Mouse (Mus musculus): Measurements from ENCODE around the gene En2. TPM values are rescaled to one million over a fixed set of nuclear protein-coding genes. Genes with fewer than 3 reads are reported as not detected.

The En2 gene
- 0.19 and 0.30 TPM in 2 replicates for total RNA-seq (2021)
- long read RNA-seq, experiment 1, result 0 reads
- long read RNA-seq, experiment 2, result 0 reads

DNA sequence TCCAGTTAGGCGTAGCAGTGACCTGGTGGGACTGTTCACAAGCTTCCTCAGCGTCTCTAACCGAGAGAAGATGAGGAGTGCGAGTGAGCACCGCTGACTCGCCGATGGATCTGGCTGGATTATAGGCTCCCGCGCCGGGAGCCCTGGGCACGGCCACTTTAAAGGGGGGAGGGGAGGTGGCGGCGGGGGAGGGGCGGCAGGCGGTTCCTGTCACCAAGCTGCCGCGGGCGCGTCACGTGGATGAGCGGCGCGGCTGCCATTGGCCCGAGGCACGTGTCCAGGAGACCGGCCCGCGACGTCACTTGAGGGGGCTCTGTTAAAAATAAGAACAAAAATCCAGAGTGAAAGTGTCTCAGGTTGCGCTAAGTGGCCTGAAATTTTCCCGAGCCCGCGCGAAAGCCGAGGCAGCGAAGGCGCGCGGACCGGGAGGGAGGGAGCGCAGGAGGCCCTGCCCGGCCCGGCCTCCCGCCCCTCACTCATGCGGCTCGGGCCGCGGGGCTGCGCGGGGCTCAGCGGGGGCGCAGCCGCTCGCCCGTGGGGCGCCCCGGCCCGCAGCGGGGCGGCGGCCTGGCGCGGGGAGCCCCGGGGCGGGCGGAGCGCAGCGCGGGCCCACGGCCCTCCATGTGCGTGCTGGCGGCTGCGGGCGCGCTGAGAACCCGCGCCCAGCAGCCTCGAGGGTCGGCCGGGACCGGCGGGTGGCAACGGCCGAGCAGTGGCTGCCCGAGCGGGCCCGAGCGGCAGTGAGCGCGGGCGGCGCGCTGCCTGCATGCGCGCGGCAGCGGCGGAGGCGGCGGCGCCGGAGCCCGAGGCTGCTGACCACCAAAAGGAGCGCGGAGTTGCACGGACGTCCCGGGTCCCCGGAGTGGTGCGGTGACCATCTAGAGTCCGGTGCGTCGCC, at the start of gene En2:
TSS of gene En2 (plus strand) at position 337 of the 898 bp plus-strand sequence.
- peak; percentile 54 for DNase-seq

DNA sequence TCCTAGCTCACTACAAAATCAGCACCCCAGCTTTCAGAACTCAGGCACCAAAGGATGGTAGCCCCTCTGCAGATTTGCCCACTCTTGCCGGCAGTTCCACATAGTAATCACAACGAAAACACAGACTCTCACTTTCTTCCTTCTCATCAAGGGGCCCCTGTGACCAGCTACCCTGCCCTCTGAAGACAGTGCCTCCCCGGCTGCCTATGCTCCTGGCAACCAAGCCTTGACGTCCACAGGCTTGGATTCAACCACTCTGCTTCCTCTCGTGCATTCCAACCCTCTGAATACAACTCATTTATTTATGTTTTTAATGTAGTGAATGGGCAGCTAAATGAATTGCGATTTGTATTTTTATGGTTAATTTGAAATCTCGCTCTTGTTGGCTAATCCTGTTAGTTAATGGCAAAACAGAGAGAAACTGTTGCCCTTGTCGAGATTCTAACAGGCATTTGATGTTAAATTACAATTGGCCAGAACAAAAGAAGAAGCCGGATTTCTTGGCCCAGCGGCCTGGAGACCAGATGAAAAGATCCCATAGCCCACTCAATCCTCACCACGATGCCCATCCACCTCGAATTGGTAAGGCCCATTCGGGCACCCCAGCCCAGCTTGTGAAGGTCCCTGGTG, 48.1 kb upstream of the En2 start:
- no peak for DNase-seq

DNA sequence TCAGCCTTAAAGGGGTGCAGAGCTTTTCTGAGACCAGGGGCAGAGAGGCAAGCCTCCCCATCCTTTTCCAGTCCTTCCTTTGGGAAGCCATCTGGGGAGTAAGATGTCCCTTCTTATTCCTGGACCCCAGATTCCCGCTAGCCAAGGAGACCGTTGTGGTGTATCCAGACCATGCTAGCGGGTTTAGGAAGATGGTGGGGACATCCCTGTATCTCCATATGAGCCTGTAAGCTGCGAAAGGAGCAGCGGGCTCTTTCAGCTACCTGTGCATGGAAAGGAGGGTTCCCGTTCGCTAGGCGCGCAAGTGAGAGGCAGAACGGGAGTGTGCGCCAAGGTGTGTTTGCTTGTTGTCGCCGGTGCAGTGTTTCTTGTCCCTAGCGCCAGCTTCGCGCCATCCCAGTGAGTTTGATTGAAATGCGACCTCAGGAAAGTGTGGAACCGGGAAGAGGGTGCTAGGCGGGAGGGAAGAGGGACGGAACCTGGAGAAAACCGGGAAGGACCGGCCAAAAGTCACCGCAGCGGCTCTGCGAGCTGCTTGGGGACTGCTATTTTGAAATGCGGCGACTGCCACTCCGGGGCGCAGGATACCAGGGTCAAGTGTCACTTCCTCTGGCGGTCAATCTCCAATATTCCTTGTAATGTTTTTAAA, 47.5 kb upstream of the En2 start:
- DNase-seq, result peak; percentile 30

DNA sequence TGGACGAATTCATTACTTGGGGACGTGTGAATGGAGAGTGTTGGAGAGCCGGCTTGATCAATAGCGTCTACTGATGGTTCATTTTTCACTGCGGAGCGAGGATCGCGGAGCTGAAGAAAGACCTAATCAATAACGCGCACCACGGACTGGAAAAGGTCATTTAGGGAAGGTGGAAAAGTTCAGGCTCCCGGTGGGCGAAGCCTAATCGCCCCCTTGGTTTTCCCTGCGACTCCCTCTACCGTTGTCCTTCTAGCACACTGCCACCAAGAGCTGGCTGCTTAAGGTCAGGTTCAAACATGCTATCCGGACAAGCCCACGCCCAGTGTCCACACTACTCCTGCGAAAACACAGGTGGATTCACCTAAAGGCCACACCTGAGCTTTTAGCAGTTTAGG, 47.0 kb upstream of the En2 start:
- no peak for DNase-seq

DNA sequence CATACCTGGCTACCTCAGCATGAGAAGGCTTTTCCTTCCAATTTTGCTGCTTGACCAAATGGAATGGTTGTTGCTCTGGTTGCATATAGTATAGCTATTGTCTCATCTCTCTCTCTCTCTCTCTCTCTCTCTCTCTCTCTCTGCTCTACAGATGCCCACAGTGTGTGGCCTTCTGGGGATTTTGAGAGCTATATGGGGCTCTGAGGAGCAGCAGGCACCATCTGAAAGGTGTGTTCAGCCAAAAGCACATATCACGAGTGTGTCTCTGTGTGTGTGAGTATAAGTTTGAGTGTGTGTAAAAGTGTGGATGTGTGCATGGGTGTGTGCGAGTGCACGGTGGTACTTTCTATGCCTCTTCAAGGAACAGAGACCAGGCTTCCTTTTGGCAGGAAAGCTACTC, 45.9 kb upstream of the En2 start:
- DNase-seq, result no peak

DNA sequence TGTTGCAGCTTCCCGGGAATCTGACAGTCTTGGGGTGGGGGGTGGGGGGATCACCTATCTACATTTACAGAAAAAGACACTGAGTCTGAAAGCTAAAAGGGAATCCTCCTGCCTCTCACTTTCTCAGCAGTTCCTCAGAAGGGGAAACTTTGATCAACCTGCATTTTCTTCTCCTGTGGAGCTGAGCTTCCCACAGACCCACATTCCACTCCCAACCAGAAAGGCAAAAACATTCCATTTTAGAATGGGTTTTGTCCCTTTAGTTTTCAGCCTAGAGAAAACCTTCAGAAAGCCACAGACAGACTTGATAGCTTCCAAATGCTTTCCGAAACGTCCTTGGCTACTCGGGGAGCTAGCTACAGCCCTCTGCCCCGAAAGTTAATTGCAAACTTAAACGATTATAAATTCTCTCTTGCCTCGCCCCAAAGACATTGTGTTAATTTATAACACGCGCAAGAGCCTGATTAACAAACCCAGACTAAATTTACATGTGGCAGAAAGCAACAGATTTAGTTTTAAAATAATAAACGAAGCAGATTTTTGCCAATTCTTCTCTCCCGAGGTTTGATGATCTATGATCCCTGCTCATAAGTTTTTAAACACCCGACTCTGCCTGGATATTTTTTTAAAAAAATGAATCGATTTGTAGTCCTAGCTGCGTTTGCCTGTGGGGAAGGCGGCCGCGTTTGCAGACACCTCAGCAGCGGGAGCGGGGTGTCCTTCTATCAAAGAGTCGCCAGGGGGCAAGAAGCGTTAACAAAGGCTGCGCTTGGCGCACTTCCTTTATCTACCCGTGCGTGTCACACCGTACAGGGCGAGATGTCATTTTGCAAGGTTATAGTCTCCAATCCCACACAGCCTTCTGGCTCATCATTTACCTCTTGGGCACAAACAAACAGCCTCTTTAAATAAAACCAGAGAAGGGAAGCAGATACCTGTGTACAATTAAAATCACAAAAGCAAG, 42.7 kb upstream of the En2 start:
- peak; percentile 83 for DNase-seq

DNA sequence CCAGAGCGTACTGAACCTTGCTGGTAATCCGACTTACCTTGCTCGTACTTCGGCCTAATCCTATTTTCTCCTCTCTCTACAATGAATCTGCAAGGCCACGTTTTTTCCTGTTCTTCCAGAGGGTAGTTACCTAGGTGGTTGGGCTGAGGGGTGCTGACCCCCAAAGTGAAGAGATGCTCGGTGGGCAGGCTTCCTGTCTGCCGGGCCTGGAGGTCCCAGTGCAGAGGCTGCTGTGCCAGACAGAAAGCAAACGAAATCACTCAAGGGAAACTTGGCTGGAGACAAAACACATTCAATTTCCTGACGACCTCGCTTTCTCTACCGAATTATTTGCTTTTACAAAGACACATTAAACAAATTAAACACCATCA, 42.1 kb upstream of the En2 start:
- no peak for DNase-seq

DNA sequence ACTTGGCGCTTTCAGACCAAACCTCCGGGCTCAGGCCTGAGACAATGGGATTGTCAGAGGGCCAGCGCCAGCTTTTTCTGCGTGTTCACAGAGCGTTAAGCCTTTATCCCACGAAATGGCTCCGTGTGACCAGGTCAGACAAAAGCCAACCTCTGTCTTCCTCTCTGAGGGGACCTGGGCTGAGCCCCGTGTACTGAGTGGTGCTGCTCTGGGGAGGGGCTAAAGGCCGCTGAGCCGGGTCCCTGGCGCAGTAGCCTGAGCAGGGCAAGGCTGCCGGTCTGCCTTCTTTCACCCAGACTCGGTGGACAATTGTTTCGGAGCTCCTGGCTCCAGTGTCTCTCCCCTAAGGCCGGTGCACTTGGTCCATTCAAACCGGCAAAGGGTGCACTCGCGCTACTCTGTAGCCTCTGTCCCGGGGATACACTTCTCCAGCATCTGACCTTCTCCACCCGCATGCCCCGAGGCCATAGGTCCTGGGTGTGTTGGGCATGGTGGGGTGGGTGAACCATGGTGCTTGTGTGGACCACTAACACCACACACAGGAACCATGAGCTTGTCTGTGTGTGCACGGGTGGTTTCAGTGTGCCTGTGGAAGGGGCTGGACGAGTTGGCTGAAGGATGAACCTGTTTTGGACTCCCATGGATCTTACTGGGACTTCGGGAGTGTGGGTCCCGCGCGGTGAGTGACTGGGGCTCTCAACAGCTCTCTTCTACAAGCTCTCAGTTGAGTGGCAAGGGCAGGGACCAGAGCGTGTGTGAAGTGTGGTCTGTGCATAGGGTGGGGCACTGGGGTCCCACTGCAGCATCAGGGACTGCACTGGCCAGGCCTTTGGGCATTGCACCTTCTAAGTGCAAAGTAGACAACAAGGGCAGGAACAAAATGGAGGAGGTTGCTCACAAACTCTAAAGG, 40.9 kb upstream of the En2 start:
- no peak for DNase-seq

DNA sequence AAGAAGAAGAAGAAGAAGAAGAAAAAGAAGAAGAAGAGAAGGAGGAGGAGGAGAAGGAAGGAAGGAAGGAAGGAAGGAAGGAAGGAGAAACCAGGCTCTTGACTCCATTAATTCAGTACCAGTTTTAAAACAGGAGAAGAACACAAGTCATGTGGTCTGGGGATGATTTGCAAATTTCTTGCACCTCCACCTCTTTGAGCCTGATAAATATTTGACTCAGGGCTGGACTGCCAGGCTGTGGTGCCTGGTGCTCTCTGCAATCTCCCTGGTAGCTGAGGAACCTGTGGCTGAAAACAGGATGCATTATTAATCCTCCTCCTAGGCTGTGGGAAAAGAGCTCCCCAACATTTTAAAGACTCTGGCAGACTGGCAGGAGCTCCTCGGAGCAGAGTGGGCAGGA, 36.6 kb upstream of the En2 start:
- DNase-seq, result no peak

DNA sequence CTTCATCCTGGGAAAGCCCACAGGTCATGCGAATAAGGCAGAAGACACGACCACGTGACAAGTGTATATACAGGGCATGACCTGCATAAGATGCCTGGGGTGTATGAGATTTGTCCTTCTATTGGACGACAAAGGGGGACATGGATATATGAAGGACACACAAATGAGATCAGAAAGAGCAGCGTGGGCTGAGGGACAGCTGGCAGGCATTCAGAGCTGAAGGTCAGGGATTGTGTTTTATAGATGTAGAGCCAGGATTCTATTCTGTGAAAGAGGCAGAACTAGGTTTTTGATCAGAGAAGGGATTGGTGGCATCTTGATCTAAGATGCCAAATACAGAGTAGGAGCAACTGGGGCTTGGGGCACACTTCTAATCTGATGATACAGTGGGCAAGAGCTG, 33.3 kb upstream of the En2 start:
- peak; percentile 40 for DNase-seq

DNA sequence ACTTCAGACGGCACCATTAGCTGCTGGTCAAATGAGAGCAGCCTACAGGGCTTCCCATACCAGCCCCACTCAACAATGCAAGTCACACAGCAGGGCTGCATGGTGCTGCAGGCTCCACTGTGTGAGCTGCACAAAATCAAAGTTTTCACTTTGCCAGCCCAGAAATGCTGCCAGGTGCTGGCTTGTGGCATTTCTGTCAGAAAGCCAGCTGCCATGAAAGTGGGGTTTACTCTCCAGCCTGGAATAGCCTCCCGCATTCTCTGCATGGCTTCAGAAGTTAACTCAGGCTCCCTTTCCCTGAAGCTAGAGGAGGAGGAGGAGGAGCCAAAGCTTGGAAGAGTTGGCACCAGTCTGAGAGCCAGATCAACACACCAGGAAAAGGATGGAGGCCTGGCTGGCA, 29.1 kb upstream of the En2 start:
- DNase-seq, result no peak

DNA sequence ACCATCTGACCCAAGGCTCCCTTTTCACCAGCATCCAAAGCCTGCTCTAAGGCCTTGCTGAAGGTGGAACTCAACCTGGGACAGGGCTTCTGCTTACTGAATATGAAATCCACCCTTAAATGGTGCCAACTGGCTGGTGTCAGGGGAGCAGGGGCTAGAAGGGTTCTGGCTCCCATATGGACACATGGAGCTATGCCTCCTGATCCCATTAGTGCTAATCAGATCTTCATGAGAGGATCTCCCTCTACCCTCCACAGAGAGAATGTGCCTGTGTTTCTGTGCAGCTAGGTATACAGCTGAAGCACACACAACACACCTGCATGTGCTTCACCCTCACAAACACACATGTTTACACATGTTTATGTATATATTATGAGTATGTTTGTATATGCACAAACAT, 20.9 kb upstream of the En2 start:
- no peak for DNase-seq

DNA sequence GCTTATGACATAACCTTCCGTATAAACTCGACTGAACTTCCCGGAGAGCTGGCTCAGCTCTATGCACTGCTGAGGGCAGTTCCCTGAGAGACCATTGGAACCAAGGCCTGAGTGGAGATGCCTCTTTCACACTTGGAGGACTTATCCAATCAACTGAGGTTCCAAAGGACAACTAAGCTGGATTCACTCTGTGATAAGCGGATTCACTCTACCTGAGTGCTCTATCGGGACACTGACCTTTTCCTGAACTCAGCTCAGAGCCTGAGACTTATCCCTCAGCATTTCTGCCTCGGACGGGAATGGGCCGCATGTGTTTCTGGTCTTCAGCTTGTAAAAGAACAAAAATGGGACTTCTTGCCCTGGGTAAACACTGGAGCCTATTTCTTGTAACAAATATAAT, 19.5 kb upstream of the En2 start:
- no peak for DNase-seq

DNA sequence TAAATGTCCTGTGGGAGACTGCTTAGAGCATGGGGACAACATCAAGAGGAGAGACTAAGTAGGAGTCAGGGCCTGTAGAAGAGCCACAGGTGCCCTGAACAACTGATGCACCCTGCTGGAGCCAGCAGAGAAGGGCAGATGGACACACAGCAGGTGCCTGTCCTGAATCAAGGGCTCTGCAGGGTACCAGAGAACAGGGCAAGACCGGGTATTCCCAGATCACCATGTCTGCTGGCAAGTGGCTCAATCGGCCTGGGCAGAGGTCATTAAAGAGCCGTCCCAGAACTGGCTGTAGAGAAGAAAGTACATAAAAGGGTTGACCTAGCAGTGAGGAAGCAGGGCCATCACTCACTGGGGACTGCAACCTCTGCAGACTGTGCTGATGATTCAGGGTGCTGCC, 17.0 kb upstream of the En2 start:
- no peak for DNase-seq

DNA sequence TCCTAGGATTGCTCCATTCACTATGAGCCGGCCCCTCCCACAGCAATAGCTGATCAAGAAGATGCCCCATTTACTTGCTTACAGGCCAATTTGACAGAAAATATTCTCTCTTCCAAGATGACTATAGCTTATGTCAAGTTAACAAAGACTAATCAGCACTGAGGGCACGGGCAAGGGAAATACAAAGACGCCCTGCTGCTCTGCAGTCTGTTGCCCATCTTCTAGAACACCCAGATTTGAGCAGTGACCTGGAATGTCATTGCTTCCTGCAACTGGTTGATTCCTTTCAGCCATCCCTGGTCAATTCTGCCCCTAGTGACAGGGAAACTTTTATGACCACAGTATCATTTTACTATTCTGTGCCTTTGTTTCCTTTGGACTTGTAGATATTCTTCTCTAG, 16.1 kb upstream of the En2 start:
- DNase-seq, result no peak

DNA sequence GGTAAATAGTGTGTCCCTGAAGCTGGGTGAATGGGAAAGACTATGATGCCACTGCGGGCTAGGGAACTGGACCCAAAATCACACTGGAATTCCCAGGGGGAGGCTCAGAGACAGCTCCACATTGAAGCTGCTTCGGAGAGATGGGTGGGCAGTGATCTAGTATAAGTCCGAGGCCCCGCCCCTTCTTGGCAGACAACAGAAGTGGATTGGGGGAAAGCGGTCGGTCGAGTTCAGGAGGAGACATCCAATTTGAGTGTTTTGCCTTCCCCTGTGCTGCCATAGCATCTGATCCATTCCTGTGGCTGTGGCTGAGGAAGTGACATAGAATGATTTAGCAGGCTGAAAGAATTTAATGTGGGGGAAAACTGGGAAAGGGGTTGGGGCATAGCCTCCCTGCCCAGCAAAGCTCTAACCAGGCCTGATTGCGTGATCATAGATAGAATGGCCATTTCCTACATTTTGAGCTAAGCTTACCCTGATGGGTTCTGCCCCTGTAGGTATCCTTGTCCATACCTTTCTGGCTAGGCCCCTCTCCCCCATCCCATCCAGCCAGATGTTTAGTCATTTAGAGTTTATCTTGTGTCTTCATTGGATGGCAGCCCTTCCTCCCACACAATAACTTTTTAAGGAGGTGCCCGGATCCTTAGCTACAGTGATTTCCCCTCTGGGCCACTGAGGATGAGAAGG, 8.3 kb upstream of the En2 start:
- DNase-seq, result no peak

DNA sequence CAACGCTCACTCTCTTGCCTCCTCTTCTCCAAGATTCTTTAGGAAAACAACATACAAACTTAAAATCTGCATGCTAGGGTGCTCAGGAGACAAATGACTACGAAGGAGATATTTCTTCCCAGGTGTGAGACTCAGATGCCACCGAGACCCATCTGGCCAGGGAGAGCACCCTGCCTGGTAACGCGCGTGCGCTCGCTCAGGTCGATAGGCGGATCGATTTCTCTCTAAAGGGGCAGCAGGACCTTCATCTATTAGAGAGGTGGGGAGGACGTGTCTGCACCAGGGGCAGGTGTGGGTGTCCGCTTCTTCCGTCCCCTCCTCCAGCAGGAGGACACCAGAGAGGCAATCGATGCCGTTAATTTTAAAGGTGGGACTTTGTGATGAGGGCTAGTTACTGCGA, 7.7 kb upstream of the En2 start:
- no peak for DNase-seq

DNA sequence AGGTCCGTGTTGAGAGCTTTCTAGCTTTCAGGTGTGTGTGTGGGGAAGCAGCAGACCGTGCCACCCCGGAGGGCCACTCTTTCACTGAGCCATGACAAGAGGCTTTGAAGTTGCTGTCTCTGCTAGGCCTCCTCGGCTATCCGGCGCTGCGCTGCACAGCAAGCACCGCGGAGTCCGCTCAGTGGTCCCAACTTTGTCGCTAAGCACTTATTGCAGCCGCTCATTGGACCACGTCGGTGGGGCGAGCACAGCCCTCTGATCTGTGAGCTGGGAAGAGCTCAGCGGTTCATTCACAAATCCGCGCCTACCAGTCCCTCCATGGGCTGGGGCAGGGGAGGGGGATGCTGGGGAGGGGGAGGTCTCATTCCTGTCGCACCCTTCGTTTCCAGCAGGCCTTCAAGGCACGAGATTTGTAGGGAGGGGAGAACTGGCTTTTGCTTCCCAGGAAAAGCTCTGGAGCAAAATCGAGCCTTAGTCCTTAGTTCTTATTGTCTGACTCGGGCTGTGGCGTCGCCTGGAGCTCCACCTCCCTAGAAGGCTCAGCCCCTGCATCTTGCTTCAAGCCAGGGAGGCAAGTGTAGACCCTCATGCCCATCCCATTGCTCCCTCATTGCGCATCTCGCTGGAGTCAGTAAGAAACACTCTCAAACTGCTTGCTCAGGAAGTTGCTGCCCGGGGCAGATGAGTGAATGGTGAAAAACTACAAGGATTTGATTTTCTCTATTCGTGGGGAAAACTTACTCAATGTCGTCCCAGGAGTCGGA, 7.0 kb upstream of the En2 start:
- no peak for DNase-seq

DNA sequence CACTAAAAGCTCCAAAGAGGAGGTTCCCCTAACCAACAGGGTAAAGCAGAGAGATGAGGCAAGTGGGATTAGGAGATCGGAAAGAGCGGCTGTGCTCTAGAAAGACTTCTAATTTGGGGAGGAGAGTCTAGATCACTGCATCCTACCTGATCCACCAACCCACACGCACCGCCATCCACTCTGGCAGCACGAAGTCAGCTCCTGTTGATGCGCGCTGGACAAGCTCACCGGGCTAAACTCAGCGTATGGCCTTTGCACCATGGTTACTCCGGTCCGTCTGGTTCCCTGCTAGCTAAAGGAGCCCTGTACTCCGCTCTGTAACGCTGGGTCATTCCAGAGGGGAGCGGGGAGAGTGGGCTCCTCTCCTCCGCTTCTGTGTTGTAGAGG, 6.4 kb upstream of the En2 start:
- DNase-seq, result no peak
